Mouse (Mus musculus) frontal cortex, adult (tissue): Measurements from ENCODE around the gene Rnf43.

Experiments
- ATAC-seq: cut with Nextera tagmentation; 2 replicates; pipeline ENCODE4 v1.9.2; 2017; ENCODE audit warnings: mild to moderate bottlenecking, moderate library complexity, mixed read lengths; ENCODE audit not compliant: low TSS enrichment

The Rnf43 gene

DNA sequence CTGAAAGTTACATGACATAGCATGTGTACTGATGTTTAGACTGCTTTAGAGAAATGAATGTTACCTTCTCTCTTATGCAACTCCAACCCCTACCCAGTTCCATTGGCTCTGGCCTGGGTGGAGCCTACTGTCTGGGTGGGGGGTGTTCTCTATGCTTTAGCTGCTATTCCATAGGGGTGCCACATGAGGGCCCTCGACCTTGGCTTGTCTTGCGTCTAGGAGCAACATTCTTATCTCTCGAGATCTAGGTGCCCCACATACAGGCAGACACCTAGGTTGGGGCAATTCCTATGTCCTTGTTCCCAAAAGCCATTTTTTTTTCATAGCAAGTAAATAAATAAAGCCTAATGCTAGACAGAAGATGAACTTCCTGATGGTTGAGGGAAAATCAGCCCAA is 97.1 kb downstream of the Rnf43 start:
- ATAC-seq, result peak; percentile 21; the same call in 1 of the 2 replicates

DNA sequence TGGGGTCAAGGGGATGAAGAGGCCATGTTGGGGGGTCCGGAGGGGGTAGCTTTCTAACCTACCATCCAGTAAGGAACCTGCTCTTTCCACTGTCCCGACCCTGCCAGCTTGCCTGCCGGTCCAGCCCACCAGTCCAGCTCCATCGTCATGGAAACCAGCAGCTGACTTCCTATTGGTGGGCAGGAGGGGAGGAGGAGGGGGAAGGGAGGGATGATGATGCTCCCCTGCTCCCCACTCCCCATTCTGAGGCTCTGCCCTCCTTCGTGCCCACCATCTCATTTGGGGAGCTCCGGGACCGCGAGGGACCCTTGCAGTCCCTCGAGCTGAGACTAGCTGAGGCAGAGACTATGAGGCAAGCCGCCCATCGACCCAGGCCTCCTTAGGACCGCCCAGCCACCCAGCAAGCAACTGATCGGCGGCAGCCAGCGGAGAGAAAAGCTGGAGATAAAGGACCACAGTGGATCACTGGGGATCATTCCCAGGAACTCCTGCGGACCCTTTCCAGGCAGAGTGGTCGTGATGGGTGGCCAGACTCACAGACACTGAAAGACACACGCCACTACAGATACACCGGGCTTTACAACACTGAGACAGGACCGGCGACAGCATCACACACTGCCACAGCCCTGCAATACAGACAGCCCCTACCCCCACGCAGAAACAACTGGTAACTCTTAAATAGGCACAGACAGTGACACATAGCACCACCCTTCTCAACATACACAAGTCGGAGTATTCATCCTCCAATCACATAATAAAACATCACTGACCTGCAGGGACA is 98.0 kb downstream of the Rnf43 start, which contains the start of gene Tspoap1:
Gene Tspoap1, plus strand, starts transcription at position 241 of the 781 bp plus-strand sequence.
- ATAC-seq, result peak; percentile 54

DNA sequence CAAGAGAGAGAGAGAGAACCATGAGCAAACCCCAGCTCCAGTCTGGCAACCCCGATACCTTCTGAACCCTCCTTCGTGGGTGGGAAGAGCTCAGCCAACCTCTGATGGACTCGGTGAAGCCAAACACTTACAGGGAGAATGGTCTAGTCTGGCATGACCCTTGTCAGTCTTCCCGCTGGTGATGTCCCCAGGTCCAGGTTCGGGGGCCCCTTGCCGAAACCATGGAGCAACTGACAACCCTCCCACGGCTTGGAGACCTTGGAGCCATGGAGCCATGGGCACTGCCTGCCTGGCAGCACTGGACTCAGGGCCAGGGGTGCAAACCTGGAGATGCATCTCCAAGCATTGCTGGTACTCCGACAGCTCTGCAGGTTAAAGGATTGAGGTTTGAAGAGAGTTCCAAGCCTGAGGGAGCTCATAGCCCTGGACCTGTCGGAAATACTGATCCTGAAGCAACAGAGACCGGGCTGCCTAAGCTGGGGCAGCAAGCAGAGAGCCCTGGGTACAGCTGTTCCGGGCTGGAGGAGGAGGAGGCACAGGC is 98.7 kb downstream of the Rnf43 start:
- ATAC-seq, result no peak

DNA sequence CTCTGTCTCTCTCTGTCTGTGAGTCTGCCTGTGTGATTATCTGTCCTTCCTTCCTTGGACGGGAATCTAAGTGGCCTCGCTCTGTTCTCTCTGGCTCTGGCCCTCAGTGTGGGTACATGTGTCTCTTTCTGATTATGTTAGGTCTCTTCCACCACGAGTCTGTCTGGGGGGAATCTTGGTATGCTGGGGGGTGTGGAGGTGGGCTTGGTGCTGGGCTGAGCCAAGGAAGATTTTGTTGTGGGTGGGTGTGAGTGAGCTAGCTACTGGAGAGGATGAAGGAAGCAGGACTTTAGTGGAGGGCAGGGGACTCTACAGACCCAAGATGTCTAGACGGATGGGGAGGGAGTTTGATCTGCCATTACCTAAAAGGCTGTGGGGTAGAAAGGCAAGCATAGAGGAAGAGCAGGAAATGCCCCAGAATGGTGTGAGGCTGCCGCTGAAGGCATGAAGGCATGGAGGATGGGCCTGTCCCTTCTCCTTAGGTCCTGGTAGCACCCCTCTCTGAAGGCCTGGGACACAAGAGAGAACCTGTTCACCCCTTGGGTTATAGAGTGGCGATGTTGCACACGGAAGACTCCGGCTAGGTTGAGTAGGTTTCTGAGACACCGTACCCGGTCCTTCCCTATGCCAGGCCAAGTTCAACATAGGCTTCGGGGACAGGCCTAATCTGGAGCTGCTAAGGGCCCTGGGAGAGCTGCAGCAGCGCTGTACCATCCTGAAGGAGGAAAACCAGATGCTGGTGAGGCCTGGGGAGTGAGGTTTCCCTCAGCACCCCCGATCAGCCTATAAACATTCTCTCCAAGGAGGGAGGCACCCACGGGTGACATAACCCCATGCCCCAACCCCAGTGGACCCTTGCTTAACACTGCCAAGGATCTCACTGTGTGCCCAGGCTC is 99.5 kb downstream of the Rnf43 start:
- no peak for ATAC-seq

DNA sequence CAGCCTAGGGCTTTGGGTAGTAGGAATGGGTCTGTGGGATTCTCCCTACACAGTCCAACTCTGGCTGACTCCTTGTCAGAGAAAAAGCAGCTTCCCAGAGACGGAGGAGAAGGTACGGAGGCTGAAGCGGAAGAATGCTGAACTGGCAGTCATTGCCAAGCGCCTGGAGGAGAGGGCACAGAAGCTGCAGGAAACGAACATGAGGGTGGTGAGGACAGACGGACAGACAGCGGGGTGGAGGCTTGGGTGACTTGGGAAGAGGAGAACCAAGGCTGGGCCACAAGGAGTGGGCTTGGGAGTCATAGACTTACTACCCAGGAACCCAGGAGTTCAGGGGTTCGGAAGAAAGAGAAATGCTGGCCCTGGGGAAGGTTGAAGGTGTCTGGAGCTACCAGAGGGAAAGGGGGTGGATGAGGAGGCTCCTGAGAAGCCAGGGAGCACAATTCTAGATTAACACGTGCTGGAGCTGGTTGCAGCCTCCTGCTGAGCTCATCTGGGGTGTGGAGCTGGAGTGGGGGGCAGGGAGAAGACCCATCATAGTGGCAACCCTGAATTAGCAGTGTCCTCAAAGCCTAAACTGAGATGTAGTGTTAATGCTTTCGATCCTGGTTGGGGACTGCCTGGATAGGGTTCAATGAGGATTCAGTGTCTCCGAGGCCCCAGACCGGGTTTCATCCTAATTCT is 100.3 kb downstream of the Rnf43 start:
- ATAC-seq, result no peak

DNA sequence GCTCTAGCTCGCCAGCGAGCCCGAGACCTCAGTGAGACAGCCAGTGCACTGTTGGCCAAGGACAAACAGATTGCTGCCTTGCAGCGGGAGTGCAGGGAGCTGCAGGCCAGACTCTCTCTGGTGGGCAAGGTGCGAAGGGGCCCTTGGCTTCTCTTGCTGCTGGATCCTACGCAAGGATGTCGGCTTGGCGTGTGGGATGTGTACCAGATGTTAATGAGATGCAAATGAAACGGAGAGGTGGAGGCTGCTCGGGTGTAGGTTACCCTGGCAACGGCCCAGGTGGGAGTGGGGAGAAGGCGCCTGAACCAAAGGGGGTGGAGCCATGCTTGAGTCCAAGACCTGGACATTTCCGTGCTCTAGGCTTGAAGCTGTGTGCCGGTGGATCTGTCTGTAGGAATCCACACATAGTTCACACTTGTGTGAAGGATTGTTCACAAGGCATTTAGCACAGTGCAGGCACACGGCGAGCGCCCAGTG is 101.0 kb downstream of the Rnf43 start:
- ATAC-seq, result peak; percentile 6; the same call in 1 of the 2 replicates

DNA sequence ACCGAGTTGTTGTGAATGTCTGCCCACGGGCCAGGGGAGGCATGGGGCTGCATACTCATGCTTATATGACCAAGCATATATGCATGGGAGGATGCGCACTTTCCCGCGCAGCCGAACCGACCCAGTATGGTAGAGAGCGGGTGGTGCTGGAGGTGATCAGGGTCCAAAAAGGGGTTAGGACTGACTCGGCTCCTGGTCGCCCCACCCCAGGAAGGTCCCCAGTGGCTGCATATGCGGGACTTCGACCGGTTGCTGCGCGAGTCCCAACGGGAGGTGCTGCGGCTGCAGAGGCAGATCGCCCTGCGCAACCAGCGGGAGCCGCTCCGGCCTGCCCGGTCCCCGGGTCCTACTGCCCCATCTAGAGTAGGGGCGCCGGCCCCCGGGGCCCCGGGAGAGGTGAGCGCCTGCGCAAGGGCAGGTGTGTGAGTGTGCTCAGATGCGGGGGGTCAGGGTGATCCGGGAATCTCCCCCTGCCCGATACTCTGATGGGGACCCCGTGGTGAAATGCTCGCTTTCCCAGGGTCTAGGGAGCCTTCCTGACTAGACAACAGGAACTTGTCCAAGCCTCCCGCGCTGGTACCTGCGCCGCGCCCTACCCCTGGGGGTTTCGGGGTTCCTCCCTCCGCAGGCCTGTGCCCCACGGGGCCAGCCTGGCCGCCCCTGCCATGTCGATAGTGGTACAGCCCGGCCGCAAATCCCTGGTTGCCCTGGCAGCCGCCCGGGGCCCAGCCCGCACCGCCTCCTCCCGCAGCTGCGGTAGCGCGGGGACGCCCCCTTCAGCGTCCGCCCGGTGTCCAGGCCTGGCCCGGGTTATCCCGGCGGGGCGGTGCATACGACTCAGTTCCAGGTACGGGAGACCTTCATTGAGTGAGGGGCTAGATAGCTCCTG is 101.7 kb downstream of the Rnf43 start:
- no peak; the same call in 1 of the 2 replicates for ATAC-seq

DNA sequence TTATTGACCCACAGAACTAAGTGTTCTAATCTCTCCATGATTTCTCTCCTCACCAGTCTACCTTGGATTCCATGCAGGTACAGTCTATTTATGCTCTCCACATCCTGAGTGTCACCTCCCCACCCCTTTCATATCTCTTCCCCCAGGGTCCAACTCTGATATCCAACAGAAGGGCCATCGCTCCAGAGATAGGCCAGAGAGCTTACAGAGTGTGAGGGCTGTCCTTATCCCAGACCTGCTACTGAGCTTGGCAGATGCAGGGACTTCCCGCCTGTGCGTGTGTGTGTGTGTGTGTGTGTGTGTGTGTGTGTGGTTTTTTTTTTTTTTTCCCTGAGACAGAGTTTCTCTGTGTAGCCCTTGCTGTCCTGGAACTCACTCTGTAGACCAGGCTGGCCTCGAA is 106.2 kb downstream of the Rnf43 start:
- ATAC-seq, result no peak

DNA sequence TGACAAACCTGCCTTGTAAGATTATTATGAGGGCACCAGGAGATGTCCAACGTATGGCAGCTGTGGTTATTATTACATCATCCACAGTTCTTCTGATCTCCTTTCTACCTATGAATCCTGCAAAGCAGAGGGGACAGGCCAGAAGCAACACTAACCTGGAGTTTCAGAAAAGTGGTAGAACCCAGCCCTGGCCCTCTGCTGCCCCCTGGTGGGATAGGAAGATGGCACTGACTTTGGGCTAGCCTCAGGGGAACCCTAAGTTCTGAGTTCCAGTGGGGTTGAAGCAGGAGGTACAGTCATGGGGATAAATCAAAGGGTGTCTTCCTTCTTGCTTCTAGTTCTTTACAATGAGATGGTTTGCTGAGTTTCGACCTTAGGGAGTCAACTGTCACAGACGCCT is 108.5 kb downstream of the Rnf43 start:
- ATAC-seq, result peak; percentile 45

DNA sequence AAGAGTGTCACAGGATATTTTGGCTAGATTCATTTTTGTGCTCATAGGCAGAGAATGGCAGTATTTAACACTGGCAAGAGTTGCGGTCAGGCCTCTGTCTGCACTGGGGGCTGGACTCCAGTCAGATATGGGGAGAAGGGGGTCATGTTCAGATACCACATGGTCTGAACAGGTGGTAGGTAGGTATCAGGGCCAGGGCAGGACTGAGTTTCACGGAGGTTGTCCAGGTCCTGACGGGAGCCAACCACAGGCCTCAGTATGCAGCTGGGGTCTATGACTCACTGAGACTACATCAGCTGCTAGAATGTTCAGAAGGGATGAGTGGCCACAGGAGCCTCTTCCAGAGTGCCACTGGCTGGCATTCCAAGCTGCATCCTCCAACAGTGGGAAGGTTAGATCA is 109.8 kb downstream of the Rnf43 start:
- ATAC-seq, result peak; percentile 38; the same call in 1 of the 2 replicates

DNA sequence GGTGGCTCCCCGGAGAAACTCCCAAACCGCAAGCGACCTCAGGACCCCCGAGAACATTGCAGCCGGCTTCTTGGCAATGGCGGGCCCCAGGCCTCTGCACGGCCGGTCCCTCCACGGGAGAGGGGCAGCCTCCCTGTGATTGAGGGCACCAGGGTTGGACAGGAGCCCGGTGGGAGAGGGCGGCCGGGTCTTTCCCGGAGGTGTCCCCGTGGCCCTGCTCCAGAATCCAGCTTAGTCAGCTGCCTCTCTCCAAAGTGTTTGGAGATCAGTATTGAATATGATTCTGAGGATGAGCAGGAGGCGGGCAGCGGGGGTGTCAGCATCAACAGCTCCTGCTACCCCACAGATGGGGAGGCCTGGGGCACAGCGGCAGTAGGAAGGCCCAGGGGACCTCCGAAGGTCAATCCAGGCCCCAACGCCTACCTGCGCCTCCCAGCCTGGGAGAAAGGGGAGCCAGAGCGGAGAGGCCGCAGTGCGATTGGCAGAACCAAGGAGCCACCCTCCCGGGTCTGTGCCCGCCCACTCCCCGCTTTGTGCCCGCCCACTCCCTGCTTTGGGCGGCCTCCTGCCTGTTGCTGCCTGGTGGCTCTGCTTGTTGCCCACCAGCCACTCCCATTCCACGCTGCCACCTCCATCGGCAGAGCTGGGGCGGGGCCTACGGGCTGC is 115.7 kb downstream of the Rnf43 start:
- ATAC-seq, result peak; percentile 38; the same call in 1 of the 2 replicates

DNA sequence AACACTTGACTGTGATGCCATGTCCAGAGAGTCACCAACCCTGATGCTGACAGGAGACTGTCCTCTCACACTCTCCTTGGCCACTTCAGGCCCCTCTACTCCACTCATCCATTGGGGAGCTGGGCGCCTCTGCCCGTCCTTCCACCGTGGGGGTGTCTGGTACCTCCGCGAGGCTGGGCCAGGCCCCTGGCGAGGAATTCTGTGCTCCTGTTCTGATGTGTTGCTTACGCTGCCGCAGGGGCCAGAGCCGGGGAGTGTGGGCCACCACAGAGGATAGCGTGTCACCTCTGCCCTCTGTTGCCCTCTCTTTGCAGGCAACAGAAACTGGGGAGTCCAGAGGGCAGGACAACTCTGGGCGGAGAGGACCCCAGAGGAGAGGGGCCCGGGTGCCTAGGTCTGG is 116.4 kb downstream of the Rnf43 start:
- ATAC-seq, result no peak

DNA sequence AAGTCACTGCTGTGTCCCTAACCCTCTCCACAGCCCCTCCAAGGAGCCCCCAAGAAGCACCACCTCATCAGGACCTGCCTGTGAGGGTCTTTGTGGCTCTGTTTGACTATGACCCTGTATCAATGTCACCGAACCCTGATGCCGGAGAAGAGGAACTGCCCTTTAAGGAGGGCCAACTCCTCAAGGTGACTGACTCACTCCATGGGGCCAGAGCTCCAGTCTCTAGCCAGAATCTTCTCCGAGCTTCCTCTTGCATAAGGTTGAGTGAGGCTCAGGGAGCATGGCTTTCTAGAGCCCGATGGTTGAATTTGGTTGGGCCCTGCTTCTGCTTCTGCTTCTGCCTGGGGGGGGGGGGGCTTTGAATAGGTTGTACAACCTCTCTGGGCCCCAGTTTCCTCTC is 116.9 kb downstream of the Rnf43 start:
- no peak for ATAC-seq

DNA sequence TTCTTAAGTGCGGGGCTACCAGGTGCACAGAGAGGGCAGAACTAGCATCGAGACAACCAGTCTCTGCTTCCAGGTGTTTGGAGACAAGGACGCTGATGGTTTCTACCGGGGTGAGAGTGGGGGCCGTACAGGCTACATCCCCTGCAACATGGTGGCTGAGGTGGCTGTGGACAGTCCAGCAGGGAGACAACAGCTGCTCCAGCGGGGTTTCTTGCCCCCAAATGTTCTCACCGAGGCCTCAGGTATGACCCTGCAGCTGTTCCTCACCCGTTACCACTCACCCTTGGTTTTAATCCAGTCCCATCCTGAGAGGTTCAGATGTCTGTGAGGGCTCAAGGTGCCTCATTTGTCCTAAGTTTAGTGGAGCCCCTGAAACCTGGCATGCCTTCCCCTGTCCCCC is 117.6 kb downstream of the Rnf43 start:
- ATAC-seq, result no peak
